Mouse (Mus musculus) forebrain, embryonic 12.5 days (tissue): ENCODE data around the gene Lpcat4. TPM values are rescaled to one million over a fixed set of nuclear protein-coding genes. Genes with fewer than 3 reads are reported as not detected.
"Not testable (repeated sequence)": the region's sequence is repeated elsewhere in the genome, so short reads cannot be mapped to it uniquely, and the experiment has no call there.

Experiments
- ATAC-seq: fragments of 200-750 bp; cut with Nextera tagmentation; 2 replicates; pipeline ENCODE4 v1.8.0; 2017; ENCODE audit warnings: moderate TSS enrichment; ENCODE audit not compliant: low FRiP score
- H3K27ac ChIP-seq: fragments of 300-500 bp; sonication (generic); 2 replicates; pipeline ENCODE4 v1.5.1; 2016; ENCODE audit warnings: mild to moderate bottlenecking
- H3K27me3 ChIP-seq: fragments of 300-500 bp; sonication (generic); 2 replicates; pipeline ENCODE4 v1.6.1; 2016; ENCODE audit warnings: mild to moderate bottlenecking
- H3K36me3 ChIP-seq: fragments of 300-500 bp; sonication (generic); replicated peaks from 2 replicates; pipeline ENCODE4 v1.6.1; 2016; ENCODE audit warnings: mild to moderate bottlenecking
- H3K4me1 ChIP-seq: fragments of 300-500 bp; sonication (generic); 2 replicates; pipeline ENCODE4 v1.6.1; 2016
- H3K4me2 ChIP-seq: fragments of 300-500 bp; sonication (generic); 2 replicates; pipeline ENCODE4 v1.6.1; 2016; ENCODE audit warnings: mild to moderate bottlenecking, moderate library complexity
- H3K4me3 ChIP-seq: fragments of 300-500 bp; sonication (generic); replicated peaks from 2 replicates; pipeline ENCODE4 v1.5.1; 2016; ENCODE audit warnings: mild to moderate bottlenecking
- H3K9ac ChIP-seq: fragments of 300-500 bp; sonication (generic); 2 replicates; pipeline ENCODE4 v1.6.1; 2016; ENCODE audit warnings: mild to moderate bottlenecking
- H3K9me3 ChIP-seq: fragments of 300-500 bp; sonication (generic); 2 replicates; pipeline ENCODE4 v1.6.1; 2016
- WGBS: fragments of 180-500 bp; shearing (Covaris S2); methylation state at CpG from one replicate; pipeline ENCODE4 v1.1.7; 2016; 5-methylcytosine and 5-hydroxymethylcytosine counted together
- polyA plus RNA-seq: library from polyadenylated mRNA; unstranded; fragments of >200 nt; fragmentation: Nextera tagmentation; extraction: Ambion mirVana; gene quantifications from 2 replicates; pipeline ENCODE4 v1.2.1, GENCODE M21; 2016

The Lpcat4 gene
- polyA plus RNA-seq, 1 experiment from 2014 or later: 8.2 TPM

DNA sequence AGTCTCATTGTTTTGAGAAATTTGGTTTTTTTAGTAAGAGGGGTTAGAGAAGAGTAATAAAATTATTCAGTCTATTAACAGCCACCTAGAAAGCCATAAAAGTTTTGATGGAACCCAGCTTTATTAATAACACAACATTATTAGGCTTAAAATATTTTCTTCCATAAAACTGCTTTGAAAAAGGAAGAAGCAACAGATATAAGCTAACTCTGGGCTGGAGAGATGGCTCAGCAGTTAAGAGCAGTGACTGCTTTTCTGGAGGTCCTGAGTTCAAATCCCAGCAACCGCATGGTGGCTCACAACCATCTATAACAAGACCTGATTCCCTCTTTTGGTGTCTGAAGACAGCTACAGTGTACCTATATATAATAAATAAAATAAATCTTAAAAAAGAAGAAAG, 46.8 kb downstream of the Lpcat4 start:
- H3K4me1 ChIP-seq, H3K9ac ChIP-seq, ATAC-seq, H3K4me3 ChIP-seq, H3K4me2 ChIP-seq, H3K27ac ChIP-seq, H3K9me3 ChIP-seq, H3K27me3 ChIP-seq, H3K36me3 ChIP-seq: not testable (repeated sequence)
- 100% methylated on average over 1 of the region's 1 CpGs for WGBS

DNA sequence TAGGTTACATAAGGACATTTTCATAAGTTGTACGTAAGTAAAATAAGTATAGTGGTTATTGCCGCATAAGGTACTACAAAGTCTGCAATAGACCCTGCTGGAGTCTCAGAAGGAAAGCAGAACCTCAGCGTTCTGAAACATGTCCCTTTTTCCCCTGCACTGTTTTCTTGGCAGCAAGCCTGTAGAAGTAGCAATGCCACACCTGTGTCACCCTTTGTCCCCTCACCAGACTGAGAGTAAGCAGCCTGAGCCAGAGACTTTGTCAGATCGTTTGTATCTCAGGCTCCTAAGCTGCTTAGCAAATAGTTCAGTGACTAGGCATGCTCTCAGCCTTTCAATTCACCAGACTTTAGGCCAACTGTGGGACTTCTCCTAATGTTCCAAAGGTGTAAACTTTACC, 47.8 kb downstream of the Lpcat4 start:
- Histone ChIP-seq H3K4me1 (peaks cover 8% of the 10 kb centered on the region), H3K9me3 (no peaks in the 10 kb centered on the region), H3K9ac (no peak overlapping the region), H3K4me3 (no peak overlapping the region), H3K4me2 (no peak overlapping the region), H3K36me3 (no peaks in the 10 kb centered on the region), H3K27me3 (no peaks in the 10 kb centered on the region), H3K27ac (no peak overlapping the region)
- no peak for ATAC-seq
- 65% methylated on average over 4 of the region's 4 CpGs for WGBS

DNA sequence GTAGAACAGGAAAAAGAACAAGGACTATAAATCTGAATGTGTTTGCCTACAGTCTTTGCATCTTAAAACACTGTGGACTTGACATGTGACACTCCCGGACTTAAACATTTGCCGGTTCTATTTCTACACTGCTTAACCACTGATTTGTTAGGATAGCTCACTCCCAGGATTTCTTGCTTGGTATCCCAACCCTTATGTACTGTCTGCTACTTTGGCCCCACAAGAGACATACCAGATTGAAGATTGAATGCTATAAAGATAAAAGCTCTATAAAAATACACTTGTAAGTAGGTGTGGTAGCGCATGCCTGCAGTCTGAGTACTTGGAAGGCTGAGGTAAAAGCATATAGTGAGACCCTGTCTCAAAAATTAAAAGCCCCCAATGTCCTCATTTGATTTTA, 50.2 kb downstream of the Lpcat4 start:
- H3K36me3 ChIP-seq: no peaks in the 10 kb centered on the region
- WGBS: 94% methylated on average over 3 of the region's 3 CpGs
- no peak overlapping the region for H3K9ac ChIP-seq
- H3K27ac ChIP-seq: no peak overlapping the region
- H3K27me3 ChIP-seq: no peaks in the 10 kb centered on the region
- peaks cover 2% of the 10 kb centered on the region for H3K4me1 ChIP-seq
- H3K4me3 ChIP-seq: no peak overlapping the region
- no peak for ATAC-seq
- no peaks in the 10 kb centered on the region for H3K9me3 ChIP-seq
- H3K4me2 ChIP-seq: no peak overlapping the region

DNA sequence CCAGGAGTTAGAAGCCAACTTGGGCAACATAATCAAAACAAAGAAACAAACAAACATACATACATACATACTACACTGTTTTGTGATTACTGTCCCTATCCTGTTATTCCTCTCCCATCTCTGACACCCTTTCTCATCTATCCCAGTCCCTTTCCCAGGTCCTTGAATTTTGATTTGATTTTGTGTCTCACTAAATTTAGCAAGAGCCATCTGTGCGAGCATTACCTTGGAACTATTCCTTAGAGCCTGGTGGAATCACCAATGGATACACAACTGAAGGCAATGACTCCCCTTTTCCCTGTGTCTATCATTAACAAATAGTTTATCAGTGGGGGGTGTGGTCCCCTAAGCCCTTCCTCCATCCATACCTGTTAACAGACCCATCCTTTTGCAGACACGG, 53.6 kb downstream of the Lpcat4 start:
- Histone ChIP-seq H3K9ac (no peak overlapping the region), H3K36me3 (no peaks in the 10 kb centered on the region), H3K4me1 (no peaks in the 10 kb centered on the region), H3K27me3 (no peaks in the 10 kb centered on the region), H3K27ac (no peak overlapping the region), H3K9me3 (no peaks in the 10 kb centered on the region), H3K4me2 (no peak overlapping the region), H3K4me3 (no peak overlapping the region)
- 92% methylated on average over 2 of the region's 2 CpGs for WGBS
- ATAC-seq: no peak

DNA sequence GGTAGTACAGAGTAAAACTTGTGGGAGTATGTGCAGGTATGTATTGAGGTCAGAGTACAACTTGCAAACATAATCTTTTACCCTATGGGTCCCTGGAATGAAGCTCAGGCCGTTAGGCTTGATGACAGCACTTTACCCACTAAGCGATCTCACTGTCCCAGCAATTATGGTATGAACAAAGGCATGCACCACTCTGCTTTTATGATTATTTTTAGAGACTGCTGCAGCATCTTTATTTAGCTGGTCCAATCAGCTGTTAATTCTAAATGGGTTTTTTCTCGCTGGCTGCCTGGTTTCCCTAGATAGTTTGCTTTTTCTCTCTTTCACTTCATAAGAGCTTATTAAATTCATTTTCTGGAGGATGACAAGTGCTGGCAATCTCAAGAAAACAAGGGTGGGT, 56.9 kb downstream of the Lpcat4 start:
- WGBS: 82% methylated on average over 3 of the region's 3 CpGs
- H3K4me1 ChIP-seq: no peaks in the 10 kb centered on the region
- no peak overlapping the region for H3K27ac ChIP-seq
- H3K4me2 ChIP-seq: no peak overlapping the region
- H3K9ac ChIP-seq: no peak overlapping the region
- no peaks in the 10 kb centered on the region for H3K9me3 ChIP-seq
- no peak overlapping the region for H3K4me3 ChIP-seq
- no peaks in the 10 kb centered on the region for H3K36me3 ChIP-seq
- no peaks in the 10 kb centered on the region for H3K27me3 ChIP-seq
- ATAC-seq: no peak

Other genes with a start within 250 kb of the Lpcat4 start
- not detected in 2 replicates for gene Olfr1309, start 249.2 kb upstream of the Lpcat4 start, polyA plus RNA-seq
- not detected in 2 replicates for gene Olfr1310, start 226.8 kb upstream of the Lpcat4 start, polyA plus RNA-seq
- gene Olfr1311, start 215.1 kb upstream of the Lpcat4 start, polyA plus RNA-seq: not detected in 2 replicates
- gene Olfr1312, start 189.2 kb upstream of the Lpcat4 start, polyA plus RNA-seq: not detected in 2 replicates
- not detected in 2 replicates for gene Olfr1313, start 161.6 kb upstream of the Lpcat4 start, polyA plus RNA-seq
- not detected in 2 replicates for gene Olfr1314, start 142.7 kb upstream of the Lpcat4 start, polyA plus RNA-seq
- gene Olfr1315-ps1, start 124.0 kb upstream of the Lpcat4 start, polyA plus RNA-seq: not detected in 2 replicates
- gene Olfr1316, start 104.5 kb upstream of the Lpcat4 start, polyA plus RNA-seq: not detected in 2 replicates
- gene Olfr1317, start 99.1 kb upstream of the Lpcat4 start, polyA plus RNA-seq: not detected in 2 replicates
- gene Olfr1318, start 85.3 kb upstream of the Lpcat4 start, polyA plus RNA-seq: not detected in 2 replicates
- gene Nutm1, start 19.8 kb downstream of the Lpcat4 start, polyA plus RNA-seq: not detected in 2 replicates
- gene Nop10, start 22.5 kb downstream of the Lpcat4 start, polyA plus RNA-seq: 152 and 157 TPM in 2 replicates
- 17.2 and 17.6 TPM in 2 replicates for gene Slc12a6, start 26.4 kb downstream of the Lpcat4 start, polyA plus RNA-seq
- gene Gm21985, start 26.8 kb downstream of the Lpcat4 start, polyA plus RNA-seq: not detected in 2 replicates
- gene Emc4, start 128.6 kb downstream of the Lpcat4 start, polyA plus RNA-seq: 104 and 111 TPM in 2 replicates
- 48.6 and 53.4 TPM in 2 replicates for gene Katnbl1, start 139.7 kb downstream of the Lpcat4 start, polyA plus RNA-seq
- gene Emc7, start 215.5 kb downstream of the Lpcat4 start, polyA plus RNA-seq: 11.1 and 11.5 TPM in 2 replicates
- 0.31 TPM in 1 of 2 replicates, not detected in the other for gene Chrm5, start 241.3 kb downstream of the Lpcat4 start, polyA plus RNA-seq